Mouse (Mus musculus): Measurements from ENCODE around the gene Ooep. TPM values are rescaled to one million over a fixed set of nuclear protein-coding genes. Genes with fewer than 3 reads are reported as not detected.
"Not testable (repeated sequence)": the region's sequence is repeated elsewhere in the genome, so short reads cannot be mapped to it uniquely, and the experiment has no call there.

Ooep gene
- total RNA-seq, 2 experiments from 2014 or later: 0.18 TPM; not detected in 1

DNA sequence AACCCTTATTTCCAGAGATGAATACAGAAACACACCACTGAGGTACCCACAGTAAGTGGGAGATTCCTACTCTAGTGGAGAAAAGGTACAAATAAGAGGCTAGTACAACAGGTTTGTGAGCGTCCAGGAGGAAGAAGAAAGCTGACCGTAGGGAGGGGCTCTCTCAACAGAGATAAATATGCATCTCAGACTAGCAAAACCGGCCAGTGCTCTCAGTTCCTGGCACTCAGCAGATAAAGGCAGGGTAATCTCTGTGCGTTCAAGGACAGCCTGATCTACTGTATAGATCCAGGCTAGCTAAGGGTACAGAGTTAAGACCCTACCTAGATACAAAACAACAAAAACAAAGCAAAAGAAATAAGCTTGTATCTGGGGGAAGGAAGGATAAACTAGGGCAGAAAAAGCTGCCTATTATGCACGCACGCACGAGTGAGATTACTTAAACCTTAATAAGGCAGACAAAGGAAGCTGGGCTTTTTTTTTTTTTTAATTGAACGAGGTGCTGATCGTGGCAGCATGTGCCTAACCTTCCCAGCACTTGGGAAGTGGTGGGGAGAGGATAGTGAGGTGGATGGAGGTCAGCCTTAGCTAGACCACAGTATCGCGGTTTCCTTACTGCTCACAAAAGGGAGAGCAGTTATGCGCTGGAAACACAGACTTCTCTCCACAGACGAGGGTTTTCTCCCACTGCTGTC is 12.5 kb downstream of the Ooep start:
- no peak for DNase-seq

DNA sequence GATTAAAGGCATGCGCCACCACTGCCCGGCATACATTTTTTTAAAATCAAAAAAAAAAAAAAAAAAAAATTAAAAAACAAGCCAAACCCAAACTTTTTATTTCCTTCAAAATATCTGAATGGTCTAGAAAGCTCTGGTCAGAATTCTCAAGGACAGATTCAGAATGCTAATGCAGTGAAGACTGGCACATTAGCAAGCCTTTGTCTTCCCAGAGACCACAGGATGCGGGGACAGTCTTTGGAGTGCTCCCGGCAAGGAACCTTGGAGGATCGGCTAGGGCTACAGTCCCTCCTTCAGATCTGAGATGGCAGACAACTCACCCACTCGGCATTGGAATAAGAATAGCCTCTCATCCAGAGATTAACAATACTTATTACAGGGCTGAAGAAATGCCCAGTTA is 13.8 kb downstream of the Ooep start:
- no peak for DNase-seq

DNA sequence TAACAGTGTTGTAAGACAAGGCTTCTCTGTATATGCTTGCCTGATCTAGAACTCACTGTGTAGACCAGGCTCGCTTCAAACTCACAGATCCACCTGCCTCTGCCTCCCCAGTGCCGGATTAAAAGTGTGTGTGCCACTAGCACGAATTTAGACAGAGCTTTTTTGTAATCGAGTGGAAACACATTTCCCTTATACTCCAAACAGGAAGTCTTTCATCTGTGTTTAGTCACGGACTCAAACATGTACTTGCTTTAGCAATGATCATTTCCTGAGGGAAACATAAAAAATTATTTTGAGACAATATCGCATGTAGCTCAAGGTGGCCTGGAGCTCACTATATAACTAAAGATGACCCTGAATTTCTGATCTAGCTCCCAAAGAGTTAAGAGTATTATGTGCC is 15.2 kb downstream of the Ooep start:
- DNase-seq: no peak

DNA sequence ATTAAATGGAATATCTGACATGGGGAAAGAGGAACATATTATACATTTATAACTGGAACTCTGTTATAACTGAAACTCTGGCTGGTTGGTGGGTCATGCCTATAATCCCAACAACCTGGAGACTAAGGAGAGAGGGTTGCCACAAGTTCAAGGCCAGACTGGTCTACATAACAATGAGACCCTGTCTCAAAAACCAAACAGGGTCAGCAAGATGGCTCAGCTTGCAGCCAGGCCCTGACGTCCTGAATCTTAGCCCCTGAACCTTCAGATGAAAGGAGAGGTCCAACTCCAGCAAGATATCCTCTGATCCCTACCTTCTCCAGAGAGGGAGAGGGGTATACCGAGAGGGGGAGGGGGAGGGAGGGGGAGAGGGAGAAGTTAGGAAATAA is 18.0 kb downstream of the Ooep start:
- DNase-seq: no peak

DNA sequence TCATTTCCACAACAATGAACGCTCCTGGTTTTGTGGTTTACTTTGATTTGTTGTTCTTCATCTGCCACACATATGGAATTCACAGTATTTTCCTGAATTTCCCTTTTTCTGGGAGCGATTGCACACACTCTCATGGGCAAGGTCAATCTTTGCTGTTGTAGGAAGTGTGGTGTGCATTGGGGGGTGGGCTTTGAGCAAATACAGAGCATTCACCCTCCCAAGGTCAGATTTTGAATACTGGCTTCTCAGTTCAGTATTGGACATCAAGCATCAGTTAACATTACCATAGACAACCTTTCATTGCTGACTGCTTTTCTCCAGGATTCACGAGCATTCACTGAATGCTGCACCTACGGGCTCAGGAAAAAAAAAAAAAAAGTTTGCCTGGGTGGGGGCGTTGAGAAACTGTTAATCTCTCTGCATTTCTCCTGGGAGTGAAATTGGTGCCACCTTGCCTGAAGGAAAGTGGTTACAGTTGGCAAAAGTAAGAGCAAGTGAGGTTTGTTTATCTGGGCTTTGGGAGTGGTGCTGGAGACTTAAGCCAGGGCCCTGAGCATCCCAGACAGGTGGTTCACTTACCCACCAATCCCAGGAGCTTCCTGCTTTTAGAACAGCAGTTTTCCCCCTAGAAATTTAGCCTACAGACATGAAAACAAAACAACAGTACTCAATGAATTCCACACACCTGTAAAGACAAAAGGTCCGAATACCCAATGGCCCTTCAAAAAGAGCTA is 18.6 kb downstream of the Ooep start:
- no peak for DNase-seq

DNA sequence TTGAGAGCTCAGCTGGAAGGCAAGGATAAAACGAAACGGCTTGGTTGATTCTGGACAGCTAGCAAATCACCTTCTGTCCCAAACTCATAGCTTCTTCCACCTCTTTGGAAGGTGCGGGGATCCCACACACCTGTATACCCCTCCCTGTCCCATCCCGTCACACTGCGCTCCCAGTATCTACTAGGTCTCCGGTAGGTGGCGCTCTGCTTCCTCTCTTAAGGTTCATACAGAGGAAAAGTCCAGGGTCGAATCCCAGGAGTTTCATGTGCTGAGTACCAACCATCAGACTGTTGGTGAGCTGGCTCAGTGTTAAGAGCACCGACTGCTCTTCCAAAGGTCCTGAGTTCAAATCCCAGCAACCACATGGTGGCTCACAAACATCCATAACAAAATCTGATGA is 20.5 kb downstream of the Ooep start:
- DNase-seq: peak; percentile 78

DNA sequence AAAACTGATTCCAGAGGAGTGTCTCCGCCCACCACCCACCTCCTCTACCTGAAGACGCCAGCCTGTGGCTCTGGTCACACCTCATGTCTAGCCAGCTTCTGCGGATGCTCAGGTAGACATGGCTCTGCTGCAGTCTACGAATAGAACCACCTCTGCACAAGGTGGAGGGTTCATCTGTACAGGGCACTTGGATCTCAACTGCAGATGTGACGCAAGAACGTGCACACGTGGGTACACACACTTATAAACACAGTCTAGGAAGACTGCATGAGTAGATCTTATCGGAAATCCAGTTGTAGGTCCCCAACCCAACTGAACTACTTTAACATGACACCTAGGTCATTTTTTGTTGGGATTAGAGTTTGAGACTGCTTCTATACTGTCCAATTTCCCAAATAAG is 22.9 kb downstream of the Ooep start, which contains the start of gene Gsta2:
Gsta2 (minus strand) TSS at position 178 of the 400 bp plus-strand sequence.
- no peak for DNase-seq

DNA sequence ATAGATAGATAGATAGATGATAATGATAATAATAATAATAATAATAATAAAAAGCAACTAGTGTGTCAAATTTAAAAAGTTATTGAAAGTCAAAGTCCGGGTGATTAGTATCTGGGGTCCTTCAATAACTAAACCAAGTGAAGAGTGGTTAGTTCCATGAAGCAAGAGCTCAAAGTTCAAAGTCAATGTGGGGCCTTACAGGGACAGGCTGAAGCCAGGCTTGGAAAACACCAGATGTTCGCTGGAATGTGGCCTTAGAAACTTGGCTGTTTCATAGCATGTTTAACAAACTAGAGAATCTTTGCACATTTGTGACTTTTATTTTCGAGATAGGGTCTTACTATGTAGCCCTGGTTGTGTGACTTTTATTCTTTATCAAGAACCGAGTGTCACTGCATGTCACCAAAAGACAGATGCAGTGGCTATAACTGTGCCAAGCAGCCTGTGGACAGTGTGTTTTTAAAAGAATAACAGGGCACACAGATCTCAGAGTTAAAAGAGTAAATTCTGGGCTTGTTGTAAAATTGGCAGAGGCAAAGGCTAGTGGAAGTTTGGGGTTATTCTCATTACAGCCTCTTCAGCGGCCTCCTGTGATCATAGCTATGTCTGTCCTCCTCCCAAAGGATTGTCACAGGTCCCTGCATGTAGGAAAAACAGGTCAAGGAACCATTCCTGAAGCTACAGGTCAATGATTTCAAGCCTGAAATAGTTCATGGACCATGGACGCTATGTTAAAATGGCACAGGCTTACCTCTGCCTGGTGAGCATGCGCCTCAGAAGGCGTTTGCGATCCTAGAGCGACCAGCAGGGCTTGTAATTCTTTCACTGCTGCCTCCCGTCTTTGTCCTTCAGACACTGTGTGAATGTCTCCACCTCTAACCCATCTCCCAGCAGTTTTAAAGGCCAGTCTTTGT is 23.6 kb downstream of the Ooep start:
- no peak for DNase-seq

DNA sequence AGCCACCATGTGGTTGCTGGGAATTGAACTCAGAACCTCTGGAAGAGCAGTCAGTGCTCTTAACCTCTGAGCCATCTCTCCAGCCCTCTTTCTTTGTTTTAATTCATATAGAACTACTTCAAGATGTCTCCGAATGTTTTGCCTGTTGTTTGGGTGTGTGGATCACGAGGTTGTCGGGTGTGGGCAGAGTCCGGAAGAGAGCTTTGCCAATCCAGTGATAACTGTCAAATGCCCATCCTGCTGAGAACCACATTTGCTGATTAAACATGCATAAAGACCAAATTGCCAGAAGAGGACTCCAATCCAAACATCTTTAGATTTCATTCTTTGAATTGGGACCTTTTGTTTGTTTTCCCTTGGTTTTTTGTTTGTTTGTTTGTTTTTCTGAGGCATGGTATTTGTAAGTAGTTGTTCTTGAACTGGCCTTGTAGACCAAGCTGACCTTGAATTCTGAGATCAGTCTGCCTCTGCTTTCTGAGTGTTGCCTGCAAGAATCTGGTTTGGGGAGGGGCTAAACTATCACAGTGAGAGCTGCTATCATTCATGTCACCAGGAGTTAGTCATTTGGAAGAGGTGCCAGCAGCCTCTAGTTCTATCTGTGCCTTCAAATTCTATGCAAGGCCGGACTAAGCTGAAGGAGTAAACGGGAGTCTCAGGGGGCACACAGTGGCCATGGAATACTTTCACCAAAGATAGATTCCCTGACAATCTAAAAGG is 26.9 kb downstream of the Ooep start:
- DNase-seq: peak; percentile 7

DNA sequence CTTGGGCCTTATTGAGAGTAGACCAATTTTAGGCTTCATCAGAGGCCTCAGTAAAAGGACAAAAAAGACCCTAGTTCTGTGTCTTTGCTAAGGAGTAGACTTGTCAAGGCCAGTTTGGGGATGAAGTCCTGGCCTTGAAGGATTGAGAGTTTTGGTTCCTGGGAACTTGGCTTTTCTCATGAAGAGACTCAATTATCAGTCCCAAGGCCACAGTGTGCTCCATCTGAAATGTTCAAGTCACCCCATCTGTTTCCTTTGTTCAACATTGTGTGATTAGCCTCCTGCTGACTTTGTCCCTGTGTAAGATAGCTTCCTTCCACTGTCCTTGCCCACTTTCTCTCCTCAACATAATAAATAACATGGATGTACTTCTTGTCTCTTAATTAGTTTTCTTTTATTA is 28.5 kb downstream of the Ooep start:
- not testable (repeated sequence) for DNase-seq

DNA sequence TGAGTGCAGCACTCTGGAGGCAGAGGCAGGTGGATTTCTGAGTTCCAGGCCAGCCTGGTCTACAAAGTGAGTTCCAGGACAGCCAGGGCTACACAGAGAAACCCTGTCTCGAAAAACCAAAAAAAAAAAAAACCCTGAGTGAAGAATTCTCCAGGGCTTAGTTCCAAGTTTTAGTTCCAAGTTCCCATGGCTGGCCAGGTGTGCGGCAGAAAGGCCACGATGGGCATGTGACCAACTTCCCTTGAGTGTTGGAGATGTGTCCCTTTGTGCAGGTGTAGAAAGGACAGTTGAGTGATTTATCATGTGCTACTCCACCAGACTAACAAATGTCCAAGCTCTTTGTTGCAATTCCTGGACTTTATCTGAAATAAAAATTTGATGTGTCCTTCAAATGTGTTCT is 29.4 kb downstream of the Ooep start:
- not testable (repeated sequence) for DNase-seq

DNA sequence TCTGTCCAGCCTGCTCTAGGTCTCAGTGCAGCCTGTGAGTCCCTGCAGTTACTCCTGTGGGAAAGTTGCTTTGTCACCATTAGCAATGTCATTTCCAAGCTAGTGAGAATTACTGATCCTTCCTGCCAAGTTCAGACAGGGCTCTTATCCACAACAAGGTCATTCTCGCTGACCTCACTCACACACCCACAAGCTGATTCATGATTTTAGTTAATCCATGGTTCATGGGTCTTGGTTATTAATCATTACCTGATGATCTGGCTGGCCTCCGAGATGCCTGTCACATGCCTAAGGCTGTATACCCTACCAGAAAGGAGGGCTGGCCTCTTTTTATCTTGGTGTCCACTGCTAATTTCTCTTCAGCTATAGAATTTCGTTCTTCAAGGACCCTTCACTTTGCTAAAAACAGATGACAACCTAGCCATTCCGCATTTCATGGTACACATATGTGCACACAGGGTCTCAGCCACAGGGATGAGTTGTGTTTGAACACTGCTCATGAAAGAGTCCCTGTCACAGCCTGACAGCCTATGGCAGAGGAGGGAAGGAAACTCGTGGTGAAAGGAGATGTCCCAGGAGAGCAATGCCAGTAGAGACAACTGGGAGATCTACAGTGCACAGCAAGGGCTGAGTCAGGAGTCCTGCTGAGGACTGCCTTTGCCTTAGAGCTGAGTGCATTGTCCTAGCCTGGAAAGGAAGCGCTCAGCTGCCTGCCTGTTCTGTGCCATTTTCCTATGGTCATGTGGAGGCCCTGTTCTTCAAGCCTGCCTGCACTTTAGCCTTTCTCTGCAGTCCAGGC is 30.1 kb downstream of the Ooep start:
- peak; percentile 53 for DNase-seq

DNA sequence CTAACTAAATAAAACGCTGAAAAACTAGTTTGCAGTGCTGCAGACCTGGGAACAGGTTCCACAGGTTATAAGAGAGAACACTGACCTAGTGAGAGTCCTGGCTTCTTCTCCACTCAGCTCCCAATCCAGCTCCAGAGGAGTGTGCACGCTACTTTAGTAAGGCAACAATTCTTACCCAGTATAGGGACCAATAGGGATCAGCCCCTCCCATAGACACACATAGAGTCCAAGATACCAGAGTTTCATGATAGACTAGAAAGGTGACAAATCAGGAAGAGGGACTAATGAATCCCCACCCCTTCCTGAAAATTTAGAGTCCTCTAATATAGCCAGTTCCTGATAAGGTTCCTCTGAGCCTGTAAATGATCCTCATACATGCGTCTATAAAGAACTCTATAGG is 31.5 kb downstream of the Ooep start:
- no peak for DNase-seq

DNA sequence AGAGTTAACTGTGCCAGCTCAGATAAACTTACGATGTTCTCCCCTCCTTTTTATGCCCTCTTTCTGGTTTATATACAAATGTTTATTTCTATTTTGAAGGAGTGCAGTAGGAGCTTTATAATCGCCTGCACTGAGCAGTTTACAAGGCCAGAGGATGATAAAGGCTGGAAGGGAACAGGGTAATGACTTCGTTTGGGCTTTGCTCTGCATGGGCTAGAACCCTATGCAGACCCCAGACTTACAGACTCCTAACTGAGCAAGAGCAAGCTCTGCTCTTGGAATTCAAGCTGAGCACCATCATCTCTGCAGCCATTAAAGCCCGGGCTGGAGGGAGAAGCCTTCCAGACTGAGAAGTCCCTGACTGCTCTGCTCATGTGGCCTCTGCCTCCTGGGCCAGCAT is 33.3 kb downstream of the Ooep start:
- DNase-seq: not testable (repeated sequence)

DNA sequence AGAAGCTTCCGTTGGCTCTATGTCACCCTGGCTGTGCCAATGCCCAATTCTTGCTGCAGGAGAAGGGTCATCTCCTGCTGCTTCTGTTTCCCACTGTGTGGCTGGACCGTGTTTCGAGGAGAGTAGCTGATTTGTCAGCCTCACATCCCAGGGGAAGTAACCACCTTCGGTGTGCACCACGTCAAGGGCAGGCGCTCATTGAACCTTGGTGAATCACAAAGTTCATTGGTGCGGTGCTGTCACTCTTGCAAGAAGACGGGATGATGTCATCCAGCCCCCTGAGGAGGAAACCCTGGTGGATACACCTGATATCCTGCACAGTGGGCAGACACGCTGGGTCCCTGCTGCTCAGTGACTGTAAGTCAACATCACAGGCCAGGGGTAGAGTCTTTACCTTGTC is 35.5 kb downstream of the Ooep start:
- not testable (repeated sequence) for DNase-seq

DNA sequence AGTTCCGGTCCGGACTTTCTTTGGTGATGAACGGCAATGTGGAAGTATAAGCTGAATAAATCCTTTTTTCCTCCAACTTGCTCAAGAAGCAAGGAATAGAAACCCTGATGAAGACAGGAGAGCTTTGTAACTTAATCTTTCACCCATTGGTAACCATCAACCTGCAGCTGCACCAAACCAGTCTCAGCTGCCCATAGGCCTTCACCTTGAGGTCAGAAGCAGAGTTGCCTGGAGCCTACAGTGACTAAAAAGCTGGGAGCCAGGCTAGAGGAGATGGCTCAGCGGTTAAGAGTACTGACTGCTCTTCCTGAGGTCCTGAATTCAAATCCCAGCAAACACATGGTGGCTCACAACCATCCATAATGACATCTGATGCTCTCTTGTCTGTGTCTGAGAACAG is 36.0 kb downstream of the Ooep start:
- not testable (repeated sequence) for DNase-seq

DNA sequence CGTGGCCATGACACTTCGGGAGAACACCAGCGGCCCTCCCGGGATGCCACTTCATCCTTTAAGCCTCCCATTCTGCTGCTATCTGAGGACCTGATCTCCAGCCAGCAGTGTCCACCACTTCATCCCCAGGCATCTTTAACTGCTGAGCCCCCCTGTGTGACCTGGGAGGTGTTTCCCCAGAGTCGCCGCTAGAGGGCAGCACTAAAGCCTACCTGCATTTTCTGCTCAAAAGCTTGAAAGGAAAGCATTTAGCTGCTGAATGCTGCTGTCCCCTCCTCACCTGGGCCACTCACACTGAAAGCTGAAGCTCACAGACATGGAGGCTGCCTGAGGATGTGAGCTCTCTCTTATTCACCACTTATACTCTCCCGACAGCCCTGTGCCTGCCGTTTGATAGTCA is 38.2 kb downstream of the Ooep start:
- peak; percentile 59 for DNase-seq

DNA sequence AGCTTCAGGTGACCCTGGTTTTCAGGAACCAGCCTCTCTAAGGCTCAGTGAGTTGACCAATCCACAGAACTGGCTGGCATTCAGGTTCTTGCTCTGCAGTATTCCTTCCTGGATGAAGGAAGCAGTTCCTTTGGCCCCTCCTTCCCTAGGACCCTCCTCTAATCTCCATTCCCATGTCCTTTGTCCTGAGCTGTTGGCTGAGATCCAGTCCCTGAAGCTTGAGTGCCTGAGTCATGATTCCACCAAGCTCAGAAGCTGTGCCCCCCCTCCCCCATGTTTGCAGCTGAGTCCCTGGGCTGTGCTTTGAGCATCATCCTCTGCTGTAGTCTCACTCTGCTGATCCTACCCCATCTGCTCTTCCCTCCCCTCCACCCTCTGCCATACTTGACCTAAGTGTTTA is 41.5 kb downstream of the Ooep start:
- not testable (repeated sequence) for DNase-seq

DNA sequence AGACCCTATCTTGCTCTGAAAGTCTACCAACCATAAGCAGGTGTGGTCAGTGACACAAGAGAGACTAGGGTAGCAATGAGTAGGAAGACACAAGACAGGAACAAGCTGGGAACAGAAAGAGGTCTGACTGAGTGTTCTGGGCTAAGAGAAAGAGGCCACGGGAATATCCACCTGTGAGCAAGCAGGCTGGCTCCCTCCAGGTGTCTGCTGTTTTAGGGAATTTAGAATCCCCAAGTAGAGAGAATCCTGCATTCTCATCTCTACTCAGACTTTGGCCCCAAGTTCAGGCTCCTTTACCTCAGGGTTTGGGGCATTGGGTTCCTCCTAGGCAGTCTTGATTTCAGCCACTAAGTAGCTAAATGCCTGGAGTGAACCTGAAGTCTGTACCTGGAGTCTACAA is 51.2 kb downstream of the Ooep start, which contains the start of gene Omt2b:
Omt2b (plus strand) TSS at position 301 of the 400 bp plus-strand sequence.
- not testable (repeated sequence) for DNase-seq
